Mouse (Mus musculus) stomach, postnatal 0 days (tissue): ENCODE results near the gene Clmp. TPM values are rescaled to one million over a fixed set of nuclear protein-coding genes. Genes with fewer than 3 reads are reported as not detected.
"Not testable (repeated sequence)": the region's sequence is repeated elsewhere in the genome, so short reads cannot be mapped to it uniquely, and the experiment has no call there.

Experiments used
- ATAC-seq: fragments of 200-750 bp; cut with Nextera tagmentation; 2 replicates; pipeline ENCODE4 v1.8.0; 2017; ENCODE audit not compliant: low FRiP score, low TSS enrichment
- DNase-seq: peaks from one replicate; pipeline ENCODE4 v3.0.0-alpha.2; 2016; ENCODE audit warnings: low spot score
- H3K27ac ChIP-seq: fragments of 300-500 bp; sonication (generic); replicated peaks from 2 replicates; pipeline ENCODE4 v1.5.1; 2014; ENCODE audit warnings: mild to moderate bottlenecking, control low read depth
- H3K27me3 ChIP-seq: fragments of 300-500 bp; sonication (generic); 2 replicates; pipeline ENCODE4 v1.6.1; 2014; ENCODE audit warnings: low read length; ENCODE audit not compliant: control insufficient read depth, insufficient read depth
- H3K36me3 ChIP-seq: fragments of 300-500 bp; sonication (generic); 2 replicates; pipeline ENCODE4 v1.6.1; 2014; ENCODE audit warnings: low read length, mixed read lengths; ENCODE audit not compliant: control insufficient read depth, insufficient read depth
- H3K4me1 ChIP-seq: fragments of 300-500 bp; sonication (generic); replicated peaks from 2 replicates; pipeline ENCODE4 v1.6.1; 2014; ENCODE audit warnings: antibody characterized with exemption; ENCODE audit not compliant: control insufficient read depth, insufficient read depth
- H3K4me2 ChIP-seq: fragments of 300-500 bp; sonication (generic); replicated peaks from 2 replicates; pipeline ENCODE4 v1.6.1; 2014; ENCODE audit warnings: low read depth, mild to moderate bottlenecking, control low read depth, moderate library complexity
- H3K4me3 ChIP-seq: fragments of 300-500 bp; sonication (generic); 2 replicates; pipeline ENCODE4 v1.5.1; 2014; ENCODE audit warnings: low read depth, low read length, control low read depth
- H3K9ac ChIP-seq: fragments of 300-500 bp; sonication (generic); 2 replicates; pipeline ENCODE4 v1.6.1; 2014; ENCODE audit warnings: mild to moderate bottlenecking, low read length, control low read depth, mixed read lengths
- H3K9me3 ChIP-seq: fragments of 300-500 bp; sonication (generic); 2 replicates; pipeline ENCODE4 v1.6.1; 2016; ENCODE audit warnings: low read length; ENCODE audit not compliant: control insufficient read depth
- CTCF ChIP-seq: IDR thresholded peaks from 2 replicates; pipeline ENCODE4 v1.5.1; 2016; ENCODE audit warnings: antibody characterized with exemption, low read depth, mild to moderate bottlenecking, moderate library complexity
- EP300 ChIP-seq: optimal IDR thresholded peaks from 2 replicates; pipeline ENCODE3; 2016; ENCODE audit warnings: antibody characterized with exemption
- WGBS: fragments of 180-500 bp; shearing (Covaris S2); extraction: QIAGEN DNeasy Blood & Tissue Kit; methylation state at CpG from one replicate; pipeline ENCODE4 v1.1.7; 2014; 5-methylcytosine and 5-hydroxymethylcytosine counted together
- polyA plus RNA-seq: library from polyadenylated mRNA; unstranded; fragments of >200 nt; fragmentation: Nextera tagmentation; extraction: Ambion mirVana; gene quantifications from 2 replicates; pipeline ENCODE4 v1.2.1, GENCODE M21; 2015

Clmp gene
- polyA plus RNA-seq, 1 experiment from 2014 or later, result 17.7 TPM

DNA sequence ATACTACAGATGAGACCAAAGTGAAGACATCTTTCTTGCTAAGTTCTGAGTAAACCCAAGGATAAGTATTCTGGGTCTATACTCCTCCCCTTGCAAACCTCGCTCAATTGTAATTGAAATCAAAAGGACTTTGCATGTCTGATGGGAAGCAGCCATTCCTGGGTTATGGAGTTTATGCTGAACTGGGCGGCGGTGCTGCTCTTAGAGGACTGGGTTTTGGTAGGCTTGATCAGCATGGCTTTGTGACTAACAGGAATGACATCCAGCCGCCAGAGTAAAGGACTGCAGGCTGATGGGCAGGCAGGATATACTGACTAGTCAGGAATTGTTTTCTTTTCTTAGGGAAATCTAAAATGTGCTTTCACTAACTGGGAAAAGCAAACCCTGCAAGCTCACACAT, 82.2 kb downstream of the Clmp start:
- WGBS, result 75% methylated on average over 4 of the region's 4 CpGs
- TF ChIP-seq CTCF (no peak), EP300 (no peak)
- H3K27ac ChIP-seq, result no peak overlapping the region

GRCm38 (mm10) chr9:40772246-40772645, 86.5 kb downstream of the Clmp start:
- no peak overlapping the region for H3K4me3 ChIP-seq
- DNase-seq, result no peak
- no peaks in the 10 kb centered on the region for H3K9me3 ChIP-seq
- TF ChIP-seq EP300, result no peak
- no peak for TF ChIP-seq CTCF
- H3K4me1 ChIP-seq, result no peaks in the 10 kb centered on the region
- no peaks in the 10 kb centered on the region for H3K36me3 ChIP-seq
- no peak overlapping the region for H3K4me2 ChIP-seq
- no peak overlapping the region for H3K27ac ChIP-seq
- no peak overlapping the region for H3K9ac ChIP-seq
- no peak for ATAC-seq
- 65% methylated on average over 13 of the region's 13 CpGs for WGBS
- no peaks in the 10 kb centered on the region for H3K27me3 ChIP-seq

More for the DNA sequence above, 82.2 kb downstream of the Clmp start:
- no peak overlapping the region for H3K4me3 ChIP-seq
- H3K4me2 ChIP-seq, result no peak overlapping the region
- no peak for DNase-seq
- H3K9me3 ChIP-seq, result no peaks in the 10 kb centered on the region
- no peaks in the 10 kb centered on the region; the same call in 1 of the 2 replicates for H3K36me3 ChIP-seq
- H3K27me3 ChIP-seq, result no peaks in the 10 kb centered on the region
- no peaks in the 10 kb centered on the region for H3K4me1 ChIP-seq
- H3K9ac ChIP-seq, result no peak overlapping the region
- ATAC-seq, result no peak

DNA sequence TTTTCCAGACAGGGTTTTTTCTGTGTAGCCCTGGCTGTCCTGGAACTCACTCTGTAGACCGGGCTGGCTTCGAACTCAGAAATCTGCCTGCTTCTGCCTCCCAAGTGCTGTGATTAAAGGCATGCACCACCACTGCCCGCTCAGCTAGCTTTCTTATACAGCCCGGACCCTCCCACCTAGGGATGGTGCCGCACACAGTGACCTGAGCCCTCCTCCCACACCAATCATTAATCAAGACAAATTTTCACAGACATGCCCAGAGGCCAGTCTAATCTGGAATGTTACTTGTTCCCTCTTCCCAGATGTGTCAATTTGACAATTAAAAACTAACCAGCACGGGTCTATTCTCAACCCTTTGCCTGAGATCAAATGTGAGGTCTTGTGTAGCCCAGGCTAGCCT, 87.4 kb downstream of the Clmp start:
- DNase-seq, H3K36me3 ChIP-seq, H3K4me1 ChIP-seq, H3K4me3 ChIP-seq, H3K27me3 ChIP-seq, H3K9me3 ChIP-seq, H3K9ac ChIP-seq, ATAC-seq, H3K27ac ChIP-seq, H3K4me2 ChIP-seq: not testable (repeated sequence)
- 76% methylated on average over 6 of the region's 6 CpGs for WGBS

DNA sequence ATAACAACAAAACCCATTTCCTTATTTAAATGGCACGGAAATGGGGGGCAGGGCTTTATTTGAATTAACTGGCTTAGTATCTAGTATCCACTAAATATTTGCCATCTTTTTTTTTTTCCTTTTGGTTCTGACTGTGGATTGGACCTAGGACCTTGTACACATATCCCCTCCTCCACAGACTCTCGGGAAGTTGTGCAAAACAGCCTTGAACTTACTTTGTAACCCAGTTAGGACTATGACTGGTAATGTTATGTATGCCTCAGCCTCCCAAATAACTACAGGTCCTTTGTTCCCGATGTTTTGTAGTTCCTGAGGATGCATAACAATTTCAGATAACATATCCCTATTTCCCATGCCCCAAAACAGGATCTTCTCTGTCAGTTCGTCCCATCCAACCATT, 88.1 kb downstream of the Clmp start:
- no peaks in the 10 kb centered on the region for H3K9me3 ChIP-seq
- TF ChIP-seq CTCF (no peak), EP300 (no peak)
- H3K27ac ChIP-seq, result no peak overlapping the region
- DNase-seq (no peak), ATAC-seq (no peak)
- 75% methylated on average over 4 of the region's 4 CpGs for WGBS
- no peak overlapping the region for H3K4me3 ChIP-seq
- H3K4me2 ChIP-seq, result no peak overlapping the region
- H3K36me3 ChIP-seq, result no peaks in the 10 kb centered on the region
- H3K9ac ChIP-seq, result no peak overlapping the region
- no peaks in the 10 kb centered on the region for H3K4me1 ChIP-seq
- H3K27me3 ChIP-seq, result no peaks in the 10 kb centered on the region

DNA sequence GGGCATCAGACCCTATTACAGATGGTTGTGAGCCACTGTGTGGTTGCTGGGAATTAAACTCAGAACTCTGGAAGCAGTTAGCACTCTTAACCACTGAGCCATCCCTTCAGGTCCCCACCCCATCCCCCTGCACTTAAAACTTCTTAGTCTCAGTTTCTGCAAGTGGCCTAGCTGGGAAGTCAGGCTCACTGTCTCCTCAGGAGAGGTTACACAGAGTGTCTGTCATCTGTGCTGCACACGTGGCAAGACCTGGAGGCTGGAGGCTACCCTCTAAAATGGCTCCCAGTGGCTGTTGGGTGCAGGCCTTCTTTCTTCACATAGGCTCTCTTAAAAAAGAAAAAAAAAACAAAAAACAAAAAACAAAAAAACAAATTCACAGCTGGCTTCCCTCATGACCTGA, 90.3 kb downstream of the Clmp start:
- TF ChIP-seq CTCF (no peak), EP300 (no peak)
- peak; percentile 58; the same call in 1 of the 2 replicates for ATAC-seq
- 60% methylated on average over 1 of the region's 1 CpGs for WGBS

DNA sequence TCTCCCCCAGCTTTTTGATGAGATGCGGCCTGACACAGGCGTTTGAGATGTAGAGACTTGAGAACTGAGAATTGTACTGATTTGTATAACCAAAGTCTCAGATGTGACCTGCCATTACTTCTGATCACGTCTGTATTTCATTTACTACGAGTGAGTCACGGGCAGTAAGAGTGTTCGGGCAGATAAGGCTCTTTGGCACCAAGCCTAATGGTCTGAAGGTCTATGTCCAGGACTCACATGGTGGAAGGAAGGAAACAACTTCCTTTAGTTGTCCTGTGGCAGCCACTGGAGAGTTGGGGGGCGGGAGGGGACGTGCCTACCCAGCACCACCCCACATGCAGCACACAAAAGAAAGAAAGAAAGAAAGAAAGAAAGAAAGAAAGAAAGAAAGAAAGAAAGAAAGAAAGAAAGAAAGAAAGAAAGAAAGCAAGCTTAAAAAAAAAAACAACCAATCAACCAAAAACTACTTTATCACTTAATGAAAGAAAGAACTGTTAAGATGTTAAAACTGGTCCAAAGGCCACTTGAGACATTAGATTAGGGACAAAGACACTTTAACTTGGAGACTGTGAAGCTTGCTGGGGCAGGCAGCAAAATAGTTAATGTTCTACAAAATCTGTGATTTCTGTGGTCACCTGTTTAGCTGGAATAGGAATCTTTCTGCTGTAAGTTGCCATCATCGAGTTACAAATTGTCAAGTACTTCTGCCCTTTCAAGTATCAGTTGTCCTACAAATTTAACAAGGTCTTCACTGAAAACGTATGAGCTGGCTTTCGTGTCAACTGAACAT, 90.9 kb downstream of the Clmp start:
- H3K9ac ChIP-seq, result no peak overlapping the region
- no peaks in the 10 kb centered on the region for H3K36me3 ChIP-seq
- peak overlapping the region; percentile 64 for H3K27ac ChIP-seq
- no peaks in the 10 kb centered on the region for H3K9me3 ChIP-seq
- H3K4me2 ChIP-seq, result no peak overlapping the region
- WGBS, result 62% methylated on average over 11 of the region's 11 CpGs
- DNase-seq (peak; percentile 83), ATAC-seq (peak; percentile 89)
- TF ChIP-seq EP300 (no peak), CTCF (no peak)
- no peak overlapping the region for H3K4me3 ChIP-seq
- H3K4me1 ChIP-seq, result no peaks in the 10 kb centered on the region
- H3K27me3 ChIP-seq, result no peaks in the 10 kb centered on the region

More for the DNA sequence above, 90.3 kb downstream of the Clmp start:
- Histone ChIP-seq H3K4me3 (no peak overlapping the region), H3K9me3 (no peaks in the 10 kb centered on the region), H3K4me2 (no peak overlapping the region), H3K9ac (no peak overlapping the region), H3K36me3 (no peaks in the 10 kb centered on the region), H3K27ac (peak overlapping the region; percentile 64), H3K4me1 (no peaks in the 10 kb centered on the region), H3K27me3 (no peaks in the 10 kb centered on the region)
- DNase-seq, result no peak
